ENCODE assay signal across 19 mouse cellular contexts in genomic region chr5:63696784-63697183, GRCm38 (mm10). TPM values are rescaled to one million over a fixed set of nuclear protein-coding genes. Genes with fewer than 3 reads are reported as not detected.
DNase-seq lines count a peak whose midpoint lies in the region; ATAC-seq lines count a peak whose summit lies in the region.
"Had no signal": no experiment of that assay in that cellular context is flagged by ENCODE, and none has a peak within 500 bp of the region (broad histone marks: within the 10 kb centered on the region; RNA-seq: fewer than 3 reads in every experiment).

No protein-coding gene starts in this region.

- H3K27me3 ChIP-seq in neural tube, embryonic 13.5 days: no peaks in the 10 kb centered on the region
- no peaks in the 10 kb centered on the region for H3K27me3 ChIP-seq in midbrain, embryonic 14.5 days (ENCODE audit: control insufficient read depth, insufficient read depth, low read length)
- H3K27me3 ChIP-seq: heart, embryonic 13.5 days; limb, embryonic 15.5 days; stomach, embryonic 15.5 days had no signal

- H3K4me1 ChIP-seq in neural tube, embryonic 13.5 days (replicated peaks): 0 out of 2 replicates have a peak, but pooled peaks cover 4% of the 10 kb centered on the region
- no peaks in the 10 kb centered on the region for H3K4me1 ChIP-seq in midbrain, embryonic 14.5 days (ENCODE audit: control insufficient read depth, insufficient read depth, low read length)
- H3K4me1 ChIP-seq: heart, embryonic 13.5 days; limb, embryonic 15.5 days; stomach, embryonic 15.5 days had no signal

- DNase-seq in frontal cortex, postnatal 14 days (ENCODE audit: low spot score in 2 of 2): no peak
- no peak for DNase-seq in neural tube, embryonic 10.5 days (ENCODE audit: extremely low spot score, low spot score)
- DNase-seq in midbrain, embryonic 14.5 days: peak; percentile 24
- DNase-seq in lung, postnatal 4 days: no peak
- DNase-seq: cerebellum, adult 2 months; kidney, adult 2 months; kidney, postnatal 36 days; lung, adult 18-20 months; spleen, adult 18-20 months; thymus, postnatal 14 days had no signal

- no peak overlapping the region for H3K4me3 ChIP-seq in neural tube, embryonic 13.5 days
- H3K4me3 ChIP-seq in midbrain, embryonic 14.5 days (replicated peaks; ENCODE audit: low read depth, low read length): no peak overlapping the region
- H3K4me3 ChIP-seq: heart, embryonic 13.5 days; limb, embryonic 15.5 days; stomach, embryonic 15.5 days had no signal

- ATAC-seq in frontal cortex, adult (ENCODE audit: low TSS enrichment): peak; percentile 93
- peak; percentile 77 for ATAC-seq in neural tube, embryonic 13.5 days (ENCODE audit: low read depth)
- ATAC-seq in midbrain, embryonic 14.5 days (ENCODE audit: low FRiP score, low TSS enrichment): peak; percentile 57; the same call in 1 of the 2 replicates
- ATAC-seq in activated CD4-positive, CD25-positive, alpha-beta regulatory T cell, adult 4 months: no peak
- ATAC-seq: Patski had no signal

- H3K9me3 ChIP-seq in neural tube, embryonic 13.5 days: no peaks in the 10 kb centered on the region
- no peaks in the 10 kb centered on the region for H3K9me3 ChIP-seq in midbrain, embryonic 14.5 days (ENCODE audit: control insufficient read depth, low read length)
- H3K9me3 ChIP-seq: heart, embryonic 13.5 days; limb, embryonic 15.5 days; stomach, embryonic 15.5 days had no signal

- 53% methylated on average over 2 of the region's 2 CpGs for WGBS in neural tube, embryonic 13.5 days
- WGBS in midbrain, embryonic 14.5 days: 75% methylated on average over 2 of the region's 2 CpGs

- 0 out of 2 replicates have a peak overlapping the region, but pooled peaks have one; percentile 28 for H3K27ac ChIP-seq in neural tube, embryonic 13.5 days (replicated peaks)
- H3K27ac ChIP-seq in midbrain, embryonic 14.5 days (replicated peaks; ENCODE audit: low read depth, low read length): no peak overlapping the region
- H3K27ac ChIP-seq: heart, embryonic 13.5 days; limb, embryonic 15.5 days; macrophage; stomach, embryonic 15.5 days had no signal

- no peak overlapping the region for H3K4me2 ChIP-seq in neural tube, embryonic 13.5 days
- H3K4me2 ChIP-seq in midbrain, embryonic 14.5 days (ENCODE audit: low read length): no peak overlapping the region
- H3K4me2 ChIP-seq: heart, embryonic 13.5 days; limb, embryonic 15.5 days; stomach, embryonic 15.5 days had no signal

- H3K9ac ChIP-seq in neural tube, embryonic 13.5 days: no peak overlapping the region
- no peak overlapping the region for H3K9ac ChIP-seq in midbrain, embryonic 14.5 days (replicated peaks; ENCODE audit: low read length)
- H3K9ac ChIP-seq: heart, embryonic 13.5 days; limb, embryonic 15.5 days; stomach, embryonic 15.5 days had no signal

- H3K36me3 ChIP-seq in neural tube, embryonic 13.5 days: no peaks in the 10 kb centered on the region
- no peaks in the 10 kb centered on the region for H3K36me3 ChIP-seq in midbrain, embryonic 14.5 days (ENCODE audit: control insufficient read depth, insufficient read depth, low read length)
- H3K36me3 ChIP-seq: heart, embryonic 13.5 days; limb, embryonic 15.5 days; stomach, embryonic 15.5 days had no signal

RNA-seq across cellular contexts. Expression of gene Nwd2, which starts 47.9 kb away (rescaled TPM):
- 15.6 and 16.6 TPM in 2 replicates for polyA plus RNA-seq in neural tube, embryonic 13.5 days (2015; fragmentation: Nextera tagmentation; extraction: Ambion mirVana)
- polyA plus RNA-seq in midbrain, embryonic 14.5 days (2014; fragmentation: Nextera tagmentation; extraction: Ambion mirVana): 7.5 and 12.3 TPM in 2 replicates
- polyA plus RNA-seq in activated CD4-positive, CD25-positive, alpha-beta regulatory T cell, adult 4 months (2017; shearing (Covaris generic)): under 1 TPM in 1 of 2 experiments, not detected in 1; 0.17 TPM
- polyA plus RNA-seq: gonadal fat pad, adult 2 months; kidney, adult 2 months; macrophage had no signal
